Mouse (Mus musculus) embryonic stem cell, embryonic (primary cell): ENCODE results near the gene P2rx4.

Source experiments
- CTCF ChIA-PET, 4 experiments: fragments of 300-600 bp in 2 of 4; fragments of 350-600 bp in 2 of 4; sonication (Branson Sonifier 250); formaldehyde crosslinking; loops; one replicate each; lab custom pipeline; 2022; ENCODE audit warnings: inconsistent platforms in 2 of 4; lab: Charles Lee
- POLR2A ChIA-PET, 4 experiments: fragments of 300-600 bp in 2 of 4; fragments of 350-600 bp in 2 of 4; sonication (Branson Sonifier 250); formaldehyde crosslinking; loops; one replicate each; lab custom pipeline; 2022; ENCODE audit warnings: antibody characterized with exemption in 4 of 4, inconsistent platforms in 1 of 4; lab: Charles Lee

Gene P2rx4

DNA sequence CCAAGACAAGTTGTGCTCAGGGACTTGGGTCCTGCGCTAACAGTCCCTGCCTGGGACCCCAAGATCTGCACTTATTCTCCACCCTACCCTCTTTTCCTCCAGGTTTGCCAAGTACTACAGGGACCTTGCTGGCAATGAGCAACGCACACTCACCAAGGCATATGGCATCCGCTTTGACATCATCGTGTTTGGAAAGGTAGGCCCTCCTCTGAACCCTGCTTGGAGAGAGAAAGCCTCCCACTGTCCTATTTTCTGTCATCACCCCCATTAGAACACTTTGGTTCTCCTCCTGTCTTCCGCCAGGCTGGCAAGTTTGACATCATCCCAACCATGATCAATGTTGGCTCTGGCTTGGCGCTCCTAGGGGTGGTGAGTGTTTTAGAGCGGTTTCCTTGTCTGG is 19.8 kb downstream of the P2rx4 start:
- ChIA-PET CTCF (interaction anchor here in 2 of 4 experiments (0.9 to 2.6 kb wide), 8 partner anchors 11 to 332 kb away, joined by 3 to 13 read pairs (median 5); partner anchors contain the start of gene Rnf34 (in 1 of the 2)), POLR2A (interaction anchor here in 3 of 4 experiments (0.7 to 1.6 kb wide), 5 partner anchors 20 to 889 kb away, joined by 3 to 7 read pairs (median 4); partner anchors contain the start of gene P2rx4 (in 1 of the 3))

DNA sequence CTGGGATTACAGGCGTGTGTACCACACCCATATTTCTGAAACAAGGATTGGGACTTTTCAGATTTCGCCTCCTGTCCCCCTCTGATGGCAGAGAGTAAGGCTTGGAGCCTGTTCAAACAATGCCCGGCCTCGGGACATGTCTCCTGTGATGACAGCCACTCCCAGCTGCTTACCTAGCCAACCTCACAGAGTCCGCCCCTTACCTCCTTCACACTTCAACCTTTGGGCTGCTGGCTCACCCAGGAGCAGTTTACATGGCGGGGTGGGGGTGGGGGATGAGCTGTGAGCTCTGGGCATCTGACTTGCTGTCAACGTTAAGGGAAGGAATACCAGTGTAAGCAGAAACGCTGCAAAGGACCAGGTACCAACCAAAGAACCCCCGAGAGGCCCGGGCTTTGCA is 23.4 kb downstream of the P2rx4 start:
- CTCF ChIA-PET, result interaction anchor here (0.6 to 2.5 kb wide), 17 partner anchors 9 to 392 kb away, joined by 3 to 11 read pairs (median 4); no protein-coding TSS in a partner anchor
- POLR2A ChIA-PET, result interaction anchor here (0.5 to 1.5 kb wide), 8 partner anchors 23 to 303 kb away, joined by 3 to 5 read pairs (median 3); partner anchors contain the start of gene P2rx4 (in 2 of the 4)

DNA sequence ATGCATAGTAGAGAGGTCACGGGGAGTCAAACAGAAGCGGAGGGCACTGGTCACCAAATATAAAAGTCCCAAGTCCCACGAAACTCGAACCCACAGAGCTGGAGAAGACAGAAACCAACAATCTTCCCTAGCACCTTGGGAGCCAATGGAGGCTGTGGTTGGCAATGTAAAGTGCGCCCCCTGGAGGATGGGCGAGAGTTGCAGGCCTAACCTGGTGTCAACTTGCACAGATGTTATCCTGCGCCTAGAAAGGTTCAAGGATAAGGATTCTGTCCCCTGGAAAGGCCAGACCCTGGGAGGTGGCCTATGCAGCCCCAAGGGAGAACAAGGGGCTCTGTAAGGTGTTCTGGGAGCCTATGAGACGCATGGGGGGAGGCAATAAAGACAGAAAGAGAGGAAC is 24.0 kb downstream of the P2rx4 start:
- ChIA-PET CTCF (interaction anchor here (0.6 to 2.5 kb wide), 23 partner anchors 9 to 408 kb away, joined by 3 to 11 read pairs (median 4); partner anchors contain the start of gene Ift81 (in 1 of the 4)), POLR2A (interaction anchor here (0.6 to 1.9 kb wide), 13 partner anchors 23 to 1255 kb away, joined by 3 to 6 read pairs (median 3); partner anchors contain the start of gene P2rx4 (in 2 of the 4))

DNA sequence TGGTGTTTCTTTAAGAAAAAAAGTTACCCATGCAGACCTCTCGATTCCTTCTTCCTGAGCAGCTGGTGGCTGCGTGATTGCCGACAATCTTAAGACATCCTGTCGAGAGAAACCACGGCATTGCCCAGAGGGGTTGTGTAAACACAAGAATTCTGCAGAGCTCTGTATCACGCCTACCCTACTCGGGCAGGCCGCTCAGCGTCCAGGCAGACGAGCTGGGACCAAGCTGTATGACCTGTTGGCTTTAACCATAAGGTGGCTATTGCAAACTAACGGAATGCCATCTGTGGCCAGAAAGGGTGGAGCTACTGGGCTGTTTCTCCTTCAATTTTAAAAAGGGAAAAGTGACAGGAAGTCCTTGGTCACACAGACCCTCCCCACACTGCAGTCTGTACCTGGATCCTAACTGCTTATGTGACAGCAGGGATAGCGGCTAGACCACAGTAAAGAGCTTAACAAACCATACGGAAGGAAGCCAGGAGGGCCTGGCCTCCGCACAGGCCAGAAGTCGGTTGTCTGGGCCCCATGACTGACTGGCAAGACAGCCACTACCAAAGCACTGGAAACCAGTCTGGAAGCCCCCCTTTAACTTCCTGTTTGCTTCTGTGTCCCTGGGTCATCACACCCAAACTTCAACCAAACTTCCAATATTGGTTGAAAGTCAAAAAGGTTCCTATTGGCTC is 24.8 kb downstream of the P2rx4 start:
- POLR2A ChIA-PET, result interaction anchor here in 3 of 4 experiments (0.6 to 1.9 kb wide), 13 partner anchors 11 to 1913 kb away, joined by 3 to 6 read pairs (median 3); no protein-coding TSS in a partner anchor
- CTCF ChIA-PET, result interaction anchor here (0.6 to 2.5 kb wide), 23 partner anchors 8 to 409 kb away, joined by 3 to 12 read pairs (median 4); partner anchors contain the start of gene Ift81 (in 1 of the 4)

DNA sequence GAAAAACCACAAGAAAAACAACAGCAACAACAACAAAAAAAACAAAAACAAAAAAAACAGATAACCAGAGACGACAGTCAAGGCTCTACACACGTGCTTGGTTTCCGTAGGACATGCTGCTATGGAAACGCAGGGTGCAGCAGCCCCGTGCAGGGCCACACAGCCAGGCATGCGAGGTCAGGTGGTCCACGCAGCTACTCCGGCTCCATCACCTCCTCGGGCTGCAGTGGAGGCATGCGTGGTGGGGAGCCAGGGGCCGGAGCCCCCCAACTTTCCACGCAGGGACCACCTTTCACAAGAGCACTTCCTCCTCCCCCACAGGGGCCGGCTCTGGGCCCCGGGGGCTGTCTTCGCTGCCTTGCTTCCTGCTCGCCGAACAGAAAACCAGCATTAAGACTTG is 26.5 kb downstream of the P2rx4 start:
- CTCF ChIA-PET, result interaction anchor here in 1 of 4 experiments (0.7 kb wide), 1 partner anchor 1064 kb away, joined by 12 read pairs; no protein-coding TSS in a partner anchor
- POLR2A ChIA-PET, result interaction anchor here in 2 of 4 experiments (0.9 to 1.2 kb wide), 3 partner anchors 30 to 281 kb away, joined by 3 to 4 read pairs (median 3); no protein-coding TSS in a partner anchor

DNA sequence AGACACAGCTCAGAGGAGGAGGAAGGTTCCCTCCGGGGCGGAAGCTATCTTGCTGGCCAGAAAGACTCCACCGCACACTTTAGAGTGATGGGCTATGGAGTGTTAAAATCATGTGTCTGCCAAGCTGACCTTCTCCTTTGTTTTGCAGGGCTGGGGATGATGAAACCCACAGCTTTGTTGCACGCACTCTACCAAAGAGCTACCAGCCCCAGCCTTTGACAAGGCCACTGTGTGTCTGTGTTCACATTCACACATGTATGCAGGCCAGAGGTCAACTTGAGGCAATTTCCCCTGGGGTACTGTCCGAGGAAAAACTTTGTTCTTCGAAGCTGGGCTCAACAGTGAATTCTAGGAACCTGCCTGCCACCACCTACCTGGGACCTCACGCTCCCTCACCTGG is 28.5 kb downstream of the P2rx4 start:
- ChIA-PET CTCF (interaction anchor here (0.5 to 1.6 kb wide), 7 partner anchors 8 to 414 kb away, joined by 3 to 5 read pairs (median 4); no protein-coding TSS in a partner anchor), POLR2A (interaction anchor here in 3 of 4 experiments (0.5 to 2.1 kb wide), 7 partner anchors 8 to 985 kb away, joined by 3 to 7 read pairs (median 3); partner anchors contain the start of genes Anapc5 (in 1 of the 3) and P2rx4 (in 1 of the 3))

DNA sequence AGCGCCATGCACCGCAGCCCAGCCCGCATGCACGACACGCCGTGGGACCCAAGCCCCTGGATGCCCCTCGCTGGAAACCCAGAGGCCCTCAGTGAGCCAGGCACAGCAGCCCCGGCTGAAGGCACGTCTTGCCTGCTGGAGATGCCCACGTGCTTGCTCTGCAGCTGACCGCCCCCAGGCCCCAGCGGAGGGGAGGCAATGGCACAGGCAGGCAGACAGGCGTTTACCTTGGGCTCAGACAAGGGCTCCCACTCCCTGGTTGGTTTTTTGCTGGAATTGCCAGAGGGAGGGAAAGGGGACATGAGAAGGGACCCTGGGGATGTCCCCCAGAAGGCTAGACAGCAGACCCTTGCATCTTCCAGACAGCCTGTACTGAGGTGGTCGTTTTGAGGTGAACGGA is 29.4 kb downstream of the P2rx4 start:
- POLR2A ChIA-PET, result interaction anchor here in 2 of 4 experiments (0.8 to 2.1 kb wide), 5 partner anchors 7 to 33 kb away, joined by 3 to 7 read pairs (median 5); no protein-coding TSS in a partner anchor
- CTCF ChIA-PET, result interaction anchor here in 3 of 4 experiments (1.1 to 1.6 kb wide), 4 partner anchors 7 to 413 kb away, joined by 3 to 5 read pairs (median 4); no protein-coding TSS in a partner anchor

DNA sequence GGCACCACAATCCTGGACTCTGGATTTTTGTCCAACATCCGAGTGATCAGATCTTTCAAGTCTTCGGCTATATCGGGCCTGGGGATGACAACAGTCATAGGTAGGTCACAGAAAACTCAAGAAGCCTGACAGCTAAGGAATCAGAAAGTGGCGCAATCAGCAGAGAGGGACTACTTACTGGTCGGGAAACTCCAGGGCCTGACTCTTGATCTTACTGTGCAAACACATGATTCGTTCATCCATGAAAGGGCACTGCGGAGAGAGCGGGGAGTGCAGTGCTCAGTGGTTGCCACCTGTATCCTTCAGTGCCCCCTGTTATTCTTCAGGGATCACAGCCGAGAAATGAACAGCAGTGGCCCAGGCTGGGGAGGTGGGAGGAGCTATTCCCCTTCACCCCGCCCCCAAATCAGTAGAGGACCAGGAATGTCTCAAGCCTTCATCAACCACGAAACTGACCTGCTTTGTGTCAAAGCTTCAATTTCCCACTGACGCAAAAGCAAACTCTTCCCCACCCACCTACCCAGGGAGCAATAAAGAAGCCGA is 36.6 kb downstream of the P2rx4 start:
- ChIA-PET CTCF (interaction anchor here (0.5 to 2.0 kb wide), 6 partner anchors 8 to 25 kb away, joined by 3 to 12 read pairs (median 4); no protein-coding TSS in a partner anchor), POLR2A (interaction anchor here in 3 of 4 experiments (0.7 to 2.6 kb wide), 10 partner anchors 8 to 390 kb away, joined by 3 to 9 read pairs (median 3); partner anchors contain the start of genes P2rx4 (in 1 of the 3), Rad9b (in 1 of the 3) and Vps29 (in 1 of the 3))

DNA sequence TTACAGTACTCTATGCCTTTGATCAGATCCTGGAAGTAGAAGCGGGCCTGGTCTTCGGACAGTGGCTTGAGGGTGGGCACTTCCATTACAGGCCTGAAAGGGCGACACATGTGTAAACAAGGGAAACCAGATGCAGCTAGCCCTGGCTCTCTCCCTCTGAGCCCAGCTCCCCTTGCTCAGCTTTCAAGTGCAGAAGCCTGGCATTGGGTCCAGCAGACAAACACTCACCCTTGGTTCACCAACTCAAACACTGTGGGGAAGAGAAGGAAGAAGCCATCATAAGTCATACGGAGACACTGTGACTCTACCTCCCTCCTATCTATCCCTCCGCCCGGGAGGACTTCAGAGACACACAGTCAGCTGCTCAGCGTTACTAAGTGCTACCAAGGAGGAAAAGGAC is 40.6 kb downstream of the P2rx4 start:
- POLR2A ChIA-PET, result interaction anchor here in 3 of 4 experiments (0.6 to 2.0 kb wide), 5 partner anchors 8 to 875 kb away, joined by 3 to 10 read pairs (median 4); no protein-coding TSS in a partner anchor
- CTCF ChIA-PET, result interaction anchor here in 2 of 4 experiments (0.6 to 2.3 kb wide), 6 partner anchors 16 to 311 kb away, joined by 3 to 7 read pairs (median 4); no protein-coding TSS in a partner anchor

DNA sequence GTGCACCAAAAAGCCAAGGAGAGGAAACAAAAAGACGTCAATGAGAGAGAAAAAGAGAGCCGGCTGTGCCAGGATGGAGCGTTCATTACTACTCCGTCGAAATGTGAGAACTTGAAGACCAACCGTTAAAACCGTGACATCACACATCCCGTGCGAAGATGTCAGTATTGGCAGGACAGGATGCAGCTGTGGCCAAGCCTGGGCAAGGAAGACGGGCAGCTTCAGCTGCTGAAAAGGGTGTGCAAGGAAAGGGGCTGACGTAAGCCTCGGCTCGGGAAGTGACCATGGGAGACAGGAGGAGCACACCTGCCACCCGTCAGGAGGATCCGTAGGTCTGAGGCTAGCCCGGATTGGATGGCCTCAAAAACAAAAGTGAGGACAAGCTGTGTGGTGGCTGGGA is 47.1 kb downstream of the P2rx4 start:
- POLR2A ChIA-PET, result interaction anchor here in 3 of 4 experiments (0.6 to 1.7 kb wide), 5 partner anchors 10 to 259 kb away, joined by 3 to 4 read pairs (median 3); no protein-coding TSS in a partner anchor
- CTCF ChIA-PET, result interaction anchor here in 3 of 4 experiments (0.6 to 2.7 kb wide), 3 partner anchors 9 to 17 kb away, joined by 6 to 8 read pairs (median 8); no protein-coding TSS in a partner anchor

DNA sequence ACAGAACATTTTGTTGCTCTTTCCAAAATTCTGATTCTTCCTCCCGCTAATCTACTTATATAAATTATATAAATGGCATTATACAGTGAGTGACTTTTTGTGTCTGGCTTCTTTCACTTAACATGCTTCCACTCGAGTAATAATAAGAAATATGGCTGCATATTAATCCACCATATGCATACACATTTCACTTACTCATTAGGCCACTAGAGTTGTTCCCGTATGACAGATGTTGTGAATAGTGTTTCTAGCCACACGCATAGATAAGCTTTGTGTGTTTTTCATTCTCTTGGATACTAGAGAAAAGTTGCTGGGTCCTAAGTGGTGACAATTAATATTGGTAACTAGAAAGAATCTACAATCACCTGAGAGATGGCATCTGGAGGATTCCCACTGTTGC is 48.3 kb downstream of the P2rx4 start:
- ChIA-PET POLR2A (interaction anchor here in 2 of 4 experiments (0.5 to 1.2 kb wide), 5 partner anchors 8 to 70 kb away, joined by 3 to 4 read pairs (median 4); no protein-coding TSS in a partner anchor), CTCF (interaction anchor here in 3 of 4 experiments (0.5 to 2.7 kb wide), 6 partner anchors 8 to 284 kb away, joined by 3 to 8 read pairs (median 4); no protein-coding TSS in a partner anchor)

DNA sequence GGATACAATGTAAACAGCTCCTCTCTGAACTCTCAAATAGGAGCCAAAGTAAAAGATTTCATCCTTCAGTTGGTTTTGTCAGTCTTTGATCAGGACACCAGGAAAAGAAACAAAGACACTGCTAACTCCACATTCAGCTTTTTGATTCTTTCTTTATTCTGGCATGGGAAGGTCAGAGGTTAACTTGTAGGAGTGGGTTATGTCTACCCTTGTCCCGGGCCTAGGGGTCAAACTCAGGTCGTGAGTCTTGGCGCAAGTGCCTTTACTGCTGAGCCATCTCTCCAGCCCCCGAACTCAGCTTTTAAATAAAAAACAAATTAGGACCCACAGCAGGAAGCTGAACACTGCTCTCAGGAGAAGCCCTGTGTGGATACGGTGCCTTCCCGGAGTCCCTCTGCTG is 48.8 kb downstream of the P2rx4 start:
- POLR2A ChIA-PET, result interaction anchor here in 3 of 4 experiments (0.6 to 1.2 kb wide), 6 partner anchors 9 to 968 kb away, joined by 3 to 5 read pairs (median 4); no protein-coding TSS in a partner anchor
- CTCF ChIA-PET, result interaction anchor here (0.5 to 2.7 kb wide), 6 partner anchors 8 to 283 kb away, joined by 3 to 8 read pairs (median 4); no protein-coding TSS in a partner anchor

DNA sequence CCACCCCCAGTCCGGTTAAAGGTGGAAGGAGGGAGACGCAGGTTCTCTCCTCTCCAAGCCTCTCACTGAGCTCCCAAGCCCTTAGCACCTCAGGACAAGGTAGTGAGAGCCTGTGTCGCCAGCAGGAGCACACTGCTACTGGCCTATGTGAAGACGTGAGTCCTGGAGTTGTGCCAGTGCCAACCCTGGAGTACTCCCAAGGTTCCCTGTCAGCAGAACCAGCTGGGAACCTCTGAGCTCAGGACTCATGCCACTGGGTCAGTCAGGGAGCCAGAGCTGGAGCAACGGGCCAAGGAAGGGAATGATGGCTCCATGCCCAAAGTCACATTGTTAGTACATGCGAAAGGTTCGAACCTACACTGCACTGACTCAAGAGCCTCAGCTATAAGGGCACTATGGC is 49.3 kb downstream of the P2rx4 start:
- ChIA-PET CTCF (interaction anchor here (0.6 to 1.2 kb wide), 8 partner anchors 13 to 595 kb away, joined by 3 to 5 read pairs (median 3); no protein-coding TSS in a partner anchor), POLR2A (interaction anchor here (0.6 to 1.8 kb wide), 9 partner anchors 9 to 307 kb away, joined by 3 to 10 read pairs (median 3); no protein-coding TSS in a partner anchor)

DNA sequence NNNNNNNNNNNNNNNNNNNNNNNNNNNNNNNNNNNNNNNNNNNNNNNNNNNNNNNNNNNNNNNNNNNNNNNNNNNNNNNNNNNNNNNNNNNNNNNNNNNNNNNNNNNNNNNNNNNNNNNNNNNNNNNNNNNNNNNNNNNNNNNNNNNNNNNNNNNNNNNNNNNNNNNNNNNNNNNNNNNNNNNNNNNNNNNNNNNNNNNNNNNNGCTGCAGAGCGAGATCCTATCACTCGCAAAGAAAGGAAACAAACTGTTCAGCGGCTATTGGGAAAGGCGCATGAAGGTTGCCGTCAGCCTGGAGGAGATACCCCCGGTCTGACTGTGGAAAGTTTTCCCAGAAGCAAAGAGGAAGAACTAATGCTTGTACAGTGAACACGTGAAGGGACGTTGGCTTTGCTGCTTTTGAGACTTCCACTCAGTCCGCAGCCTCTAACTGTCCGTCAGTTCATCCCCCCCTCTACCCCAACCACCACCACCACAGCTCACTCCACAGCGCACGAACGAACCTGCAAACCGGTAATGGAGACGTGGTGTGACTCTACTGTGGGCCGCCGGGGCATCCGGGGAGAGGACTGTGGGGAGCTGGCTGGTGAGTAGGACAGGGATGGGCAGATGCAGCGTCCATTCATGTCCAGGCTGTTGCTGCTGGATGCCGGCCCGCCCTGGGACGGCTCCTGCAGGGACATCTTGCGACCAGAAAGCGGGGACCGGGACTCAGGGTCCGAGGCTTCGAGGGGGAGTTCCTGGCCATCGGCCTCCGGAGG is 56.1 kb downstream of the P2rx4 start:
- ChIA-PET CTCF (interaction anchor here (0.6 to 2.2 kb wide), 22 partner anchors 8 to 409 kb away, joined by 3 to 9 read pairs (median 4); partner anchors contain the start of genes Rad9b (in 1 of the 4) and Vps29 (in 1 of the 4)), POLR2A (interaction anchor here in 3 of 4 experiments (0.5 to 1.9 kb wide), 10 partner anchors 16 to 893 kb away, joined by 3 to 12 read pairs (median 3); partner anchors contain the start of gene Anapc5 (in 1 of the 3))

DNA sequence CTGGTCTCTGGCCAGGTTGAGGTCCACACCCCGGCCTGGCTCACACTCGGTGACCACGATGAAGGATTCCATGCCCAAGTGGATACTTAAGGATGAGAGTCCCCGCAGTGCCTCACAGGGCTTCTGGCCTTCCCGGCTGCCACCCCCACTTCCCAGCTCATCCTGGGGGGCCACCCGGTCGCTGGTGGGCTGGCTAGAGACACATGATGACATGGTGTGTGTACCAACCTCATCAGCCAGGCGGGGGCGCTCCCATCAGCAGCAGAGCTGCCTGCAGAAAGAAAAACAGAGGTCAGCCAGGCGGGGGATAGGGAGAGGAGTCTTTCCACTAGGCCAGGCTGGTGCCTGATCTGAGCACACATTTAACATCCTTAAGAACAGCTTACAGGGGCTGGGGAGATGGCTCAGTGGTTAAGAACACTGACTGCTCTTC is 56.7 kb downstream of the P2rx4 start:
- CTCF ChIA-PET, result interaction anchor here (0.5 to 2.2 kb wide), 27 partner anchors 8 to 410 kb away, joined by 3 to 9 read pairs (median 4); partner anchors contain the start of genes Rad9b (in 1 of the 4) and Vps29 (in 1 of the 4)
- POLR2A ChIA-PET, result interaction anchor here in 3 of 4 experiments (0.6 to 1.9 kb wide), 10 partner anchors 9 to 894 kb away, joined by 3 to 9 read pairs (median 3); partner anchors contain the start of gene Anapc5 (in 1 of the 3)

DNA sequence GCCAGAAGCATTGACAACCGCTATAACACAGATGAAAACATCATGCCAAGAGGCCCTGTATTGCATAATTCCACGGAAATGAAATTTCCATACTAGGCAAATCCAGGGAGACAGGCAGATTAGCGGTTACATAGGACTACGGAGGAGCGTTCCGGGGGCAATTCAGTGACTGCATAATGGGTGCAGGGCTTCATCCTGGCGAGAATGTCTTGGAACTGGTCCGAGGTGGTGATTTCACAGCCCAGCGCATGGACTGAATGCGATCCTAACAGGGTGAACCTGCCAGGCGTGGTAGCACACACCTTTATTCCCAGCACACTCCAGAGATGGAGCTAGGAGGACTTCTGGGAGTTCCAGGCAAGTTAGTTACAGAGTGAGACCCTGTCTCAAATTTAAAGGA is 59.9 kb downstream of the P2rx4 start:
- POLR2A ChIA-PET, result interaction anchor here in 1 of 4 experiments (1.7 kb wide), 1 partner anchor 58 kb away, joined by 4 read pairs; no protein-coding TSS in a partner anchor
- CTCF ChIA-PET, result interaction anchor here in 1 of 4 experiments (0.6 kb wide), 1 partner anchor 255 kb away, joined by 11 read pairs; no protein-coding TSS in a partner anchor
